Mouse (Mus musculus) embryonic fibroblast, embryonic 13.5 days (primary cell): ENCODE measurements around the gene Gpkow.

Source experiments
- CTCF ChIP-seq: IDR thresholded peaks from 2 replicates; pipeline ENCODE4 v1.5.1; 2011; ENCODE audit warnings: mild to moderate bottlenecking, control low read depth, low read length, moderate library complexity, borderline replicate concordance; ENCODE audit not compliant: insufficient read depth
- POLR2A ChIP-seq: IDR thresholded peaks from 2 replicates; pipeline ENCODE4 v1.6.1; 2011; ENCODE audit warnings: low read depth, mild to moderate bottlenecking, control low read depth, low read length, moderate library complexity

DNA sequence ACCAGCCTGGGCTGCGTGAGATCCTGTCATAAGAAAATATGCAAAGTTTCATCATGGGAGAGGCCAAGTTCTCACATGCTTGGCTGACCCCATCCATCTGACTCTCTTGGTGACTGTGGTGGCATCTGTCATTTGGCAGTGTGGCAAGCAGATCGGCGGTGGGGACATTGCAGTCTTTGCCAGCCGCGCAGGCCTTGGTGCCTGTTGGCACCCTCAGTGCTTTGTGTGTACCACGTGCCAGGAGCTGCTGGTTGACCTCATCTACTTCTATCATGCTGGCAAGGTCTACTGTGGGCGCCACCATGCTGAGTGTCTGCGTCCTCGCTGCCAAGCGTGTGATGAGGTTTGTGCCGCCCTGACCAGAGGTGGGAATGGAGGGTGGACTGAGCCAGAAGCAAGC, 32.1 kb upstream of the Gpkow start:
- no peak for TF ChIP-seq CTCF
- no peak for TF ChIP-seq POLR2A
